Mouse (Mus musculus): Measurements from ENCODE around the gene Cox11. TPM values are rescaled to one million over a fixed set of nuclear protein-coding genes. Genes with fewer than 3 reads are reported as not detected.

Gene Cox11
- polyA plus RNA-seq, 2 experiments, result 26.6 to 33.7 TPM

GRCm38 (mm10) chr11:90663618-90664297, 25.8 kb downstream of the Cox11 start:
- peaks cover 34% of the 10 kb centered on the region for H3K4me1 ChIP-seq (ENCODE audit: control insufficient read depth, insufficient read depth, low read length)
- TF ChIP-seq POLR2A (IDR thresholded peaks at IDR 0.05; ENCODE audit: borderline replicate concordance, extremely low read depth, insufficient read depth, insufficient read length), result no peak
- H3K36me3 ChIP-seq (ENCODE audit: control insufficient read depth, insufficient read depth, low read length), result no peaks in the 10 kb centered on the region
- no peak overlapping the region for H3K4me2 ChIP-seq (replicated peaks; ENCODE audit: low read depth, low read length, severe bottlenecking)
- 45% methylated on average over 5 of the region's 5 CpGs for WGBS
- no peak for ATAC-seq (ENCODE audit: low FRiP score, low read depth)
- no peaks in the 10 kb centered on the region for H3K27me3 ChIP-seq (ENCODE audit: control insufficient read depth, insufficient read depth, low read length)
- H3K27ac ChIP-seq (replicated peaks; ENCODE audit: low read depth, low read length), result peak overlapping the region; percentile 84; the same call in 1 of the 2 replicates
- no peaks in the 10 kb centered on the region for H3K9me3 ChIP-seq (ENCODE audit: control insufficient read depth, low read length)
- DNase-seq (ENCODE audit: low spot score), result no peak
- no peak overlapping the region for H3K9ac ChIP-seq (ENCODE audit: low read depth, low read length, severe bottlenecking)
- no peak overlapping the region for H3K4me3 ChIP-seq (replicated peaks; ENCODE audit: low read length)

GRCm38 (mm10) chr11:90664345-90664986, 26.5 kb downstream of the Cox11 start:
- H3K4me1 ChIP-seq (ENCODE audit: control insufficient read depth, insufficient read depth, low read length), result peaks cover 34% of the 10 kb centered on the region
- no peak overlapping the region for H3K4me3 ChIP-seq (replicated peaks; ENCODE audit: low read length)
- peak overlapping the region; percentile 84 for H3K27ac ChIP-seq (replicated peaks; ENCODE audit: low read depth, low read length)
- no peaks in the 10 kb centered on the region for H3K9me3 ChIP-seq (ENCODE audit: control insufficient read depth, low read length)
- DNase-seq (ENCODE audit: low spot score) (no peak), ATAC-seq (ENCODE audit: low FRiP score, low read depth) (no peak)
- WGBS, result 4% methylated on average over 7 of the region's 8 CpGs
- H3K36me3 ChIP-seq (ENCODE audit: control insufficient read depth, insufficient read depth, low read length), result no peaks in the 10 kb centered on the region
- H3K9ac ChIP-seq (ENCODE audit: low read depth, low read length, severe bottlenecking), result no peak overlapping the region
- no peak for TF ChIP-seq POLR2A (IDR thresholded peaks at IDR 0.05; ENCODE audit: borderline replicate concordance, extremely low read depth, insufficient read depth, insufficient read length)
- no peaks in the 10 kb centered on the region for H3K27me3 ChIP-seq (ENCODE audit: control insufficient read depth, insufficient read depth, low read length)
- H3K4me2 ChIP-seq (replicated peaks; ENCODE audit: low read depth, low read length, severe bottlenecking), result peak overlapping the region; percentile 36

DNA sequence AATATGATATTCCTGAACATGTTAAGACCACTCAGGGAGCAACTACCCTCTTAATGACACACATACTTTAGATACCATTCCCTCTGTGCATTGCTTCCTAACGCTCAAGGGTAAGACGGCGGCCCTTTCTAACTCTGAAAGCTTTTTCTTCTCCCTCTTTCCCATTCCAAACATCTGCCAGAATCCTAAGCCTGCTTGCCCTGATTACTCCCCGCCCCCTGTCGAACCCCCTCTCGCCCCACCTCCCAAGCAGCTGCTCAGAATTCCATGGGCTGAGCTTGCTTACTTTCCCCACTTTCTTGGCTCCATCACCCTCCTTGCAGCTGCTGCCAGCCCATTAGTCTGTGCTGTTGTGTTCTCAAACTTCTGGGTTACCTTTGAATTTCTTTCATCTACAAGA, 27.2 kb downstream of the Cox11 start:
- 6% methylated on average over 6 of the region's 6 CpGs for WGBS
- Histone ChIP-seq H3K4me1 (ENCODE audit: control insufficient read depth, insufficient read depth, low read length) (peaks cover 34% of the 10 kb centered on the region), H3K27ac (replicated peaks; ENCODE audit: low read depth, low read length) (peak overlapping the region; percentile 84), H3K4me3 (replicated peaks; ENCODE audit: low read length) (no peak overlapping the region), H3K9me3 (ENCODE audit: control insufficient read depth, low read length) (no peaks in the 10 kb centered on the region), H3K9ac (ENCODE audit: low read depth, low read length, severe bottlenecking) (no peak overlapping the region), H3K36me3 (ENCODE audit: control insufficient read depth, insufficient read depth, low read length) (no peaks in the 10 kb centered on the region), H3K4me2 (replicated peaks; ENCODE audit: low read depth, low read length, severe bottlenecking) (peak overlapping the region; percentile 36), H3K27me3 (ENCODE audit: control insufficient read depth, insufficient read depth, low read length) (no peaks in the 10 kb centered on the region)
- no peak for TF ChIP-seq POLR2A (IDR thresholded peaks at IDR 0.05; ENCODE audit: borderline replicate concordance, extremely low read depth, insufficient read depth, insufficient read length)
- peak; percentile 84 for DNase-seq (ENCODE audit: low spot score)
- ATAC-seq (ENCODE audit: low FRiP score, low read depth), result peak; percentile 91

- Histone ChIP-seq H3K4me3 (replicated peaks; ENCODE audit: low read length) (no peak overlapping the region), H3K27me3 (ENCODE audit: control insufficient read depth, insufficient read depth, low read length) (no peaks in the 10 kb centered on the region), H3K27ac (replicated peaks; ENCODE audit: low read depth, low read length) (no peak overlapping the region), H3K9ac (ENCODE audit: low read depth, low read length, severe bottlenecking) (no peak overlapping the region), H3K36me3 (ENCODE audit: control insufficient read depth, insufficient read depth, low read length) (no peaks in the 10 kb centered on the region), H3K4me2 (replicated peaks; ENCODE audit: low read depth, low read length, severe bottlenecking) (no peak overlapping the region), H3K9me3 (ENCODE audit: control insufficient read depth, low read length) (no peaks in the 10 kb centered on the region), H3K4me1 (ENCODE audit: control insufficient read depth, insufficient read depth, low read length) (peaks cover 32% of the 10 kb centered on the region)
- no peak for ATAC-seq (ENCODE audit: low FRiP score, low read depth)
- DNase-seq (ENCODE audit: low spot score), result no peak
- 70% methylated on average over 3 of the region's 3 CpGs for WGBS
- TF ChIP-seq POLR2A (IDR thresholded peaks at IDR 0.05; ENCODE audit: borderline replicate concordance, extremely low read depth, insufficient read depth, insufficient read length), result no peak
These were observed 28.3 kb downstream of the Cox11 start for GRCm38 (mm10) chr11:90666144-90666757.

DNA sequence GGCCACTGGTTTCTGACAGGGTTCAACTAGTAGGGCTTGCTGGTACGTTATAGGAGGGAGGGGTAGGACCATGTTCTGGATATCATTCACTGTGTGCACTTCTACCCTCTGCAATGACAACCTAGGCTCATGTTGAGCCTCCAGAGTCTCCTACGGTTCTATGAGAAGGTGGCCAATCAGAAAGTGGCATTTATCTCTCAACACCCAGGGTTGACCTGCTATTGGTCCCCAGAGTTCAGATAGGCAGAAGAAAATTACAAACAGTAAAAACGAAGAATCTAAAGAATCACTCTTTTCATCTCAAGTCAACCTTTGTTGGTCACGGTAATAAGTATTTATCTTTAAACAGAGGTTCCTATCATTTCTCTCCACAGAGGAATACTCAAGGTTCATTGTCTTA, 28.9 kb downstream of the Cox11 start:
- Histone ChIP-seq H3K4me1 (ENCODE audit: control insufficient read depth, insufficient read depth, low read length) (peaks cover 32% of the 10 kb centered on the region), H3K27me3 (ENCODE audit: control insufficient read depth, insufficient read depth, low read length) (no peaks in the 10 kb centered on the region), H3K36me3 (ENCODE audit: control insufficient read depth, insufficient read depth, low read length) (no peaks in the 10 kb centered on the region), H3K4me2 (replicated peaks; ENCODE audit: low read depth, low read length, severe bottlenecking) (no peak overlapping the region), H3K27ac (replicated peaks; ENCODE audit: low read depth, low read length) (0 out of 2 replicates have a peak overlapping the region, but pooled peaks have one; percentile 13), H3K9me3 (ENCODE audit: control insufficient read depth, low read length) (no peaks in the 10 kb centered on the region), H3K9ac (ENCODE audit: low read depth, low read length, severe bottlenecking) (no peak overlapping the region), H3K4me3 (replicated peaks; ENCODE audit: low read length) (no peak overlapping the region)
- DNase-seq (ENCODE audit: low spot score) (no peak), ATAC-seq (ENCODE audit: low FRiP score, low read depth) (no peak)
- 88% methylated on average over 4 of the region's 4 CpGs for WGBS
- TF ChIP-seq POLR2A (IDR thresholded peaks at IDR 0.05; ENCODE audit: borderline replicate concordance, extremely low read depth, insufficient read depth, insufficient read length), result no peak

Measured in limb, embryonic 14.5 days (tissue).